Mouse (Mus musculus): ENCODE measurements around the gene Sirpa.

- no peak for TF ChIP-seq POLR2A (IDR thresholded peaks at IDR 0.05; ENCODE audit: insufficient read depth, low read depth, low read length)
- no peak for TF ChIP-seq CTCF (IDR thresholded peaks at IDR 0.05)
These were observed 10.8 kb upstream of the Sirpa start for GRCm38 (mm10) chr2:129581826-129582225.

Data from heart, adult 2 months (tissue).